Mouse (Mus musculus) testis, adult 2 months (tissue): ENCODE data around the gene Noc2l. TPM values are rescaled to one million over a fixed set of nuclear protein-coding genes. Genes with fewer than 3 reads are reported as not detected.
A peak's percentile ranks its signal among the peaks of the same experiment; 100 is the strongest.

ENCODE experiments used
- H3K27ac ChIP-seq: fragments of 200-500 bp; 2 replicates; pipeline ENCODE4 v1.5.1; 2012; ENCODE audit warnings: low read depth, low read length; ENCODE audit not compliant: control insufficient read depth, insufficient read depth
- H3K27me3 ChIP-seq: fragments of 200-500 bp; 2 replicates; pipeline ENCODE4 v1.6.1; 2012; ENCODE audit warnings: mild to moderate bottlenecking, low read length, moderate library complexity; ENCODE audit not compliant: control insufficient read depth, insufficient read depth
- H3K36me3 ChIP-seq: fragments of 200-500 bp; 2 replicates; pipeline ENCODE4 v1.6.1; 2012; ENCODE audit warnings: mild to moderate bottlenecking, low read length; ENCODE audit not compliant: control insufficient read depth, insufficient read depth
- H3K4me1 ChIP-seq: fragments of 200-500 bp; 2 replicates; pipeline ENCODE4 v1.6.1; 2012; ENCODE audit warnings: low read length; ENCODE audit not compliant: control insufficient read depth, insufficient read depth
- H3K4me3 ChIP-seq: fragments of 200-500 bp; 2 replicates; pipeline ENCODE4 v1.5.1; 2012; ENCODE audit warnings: low read depth, mild to moderate bottlenecking, low read length, moderate library complexity, mixed read lengths; ENCODE audit not compliant: control insufficient read depth
- CTCF ChIP-seq: fragments of 200-500 bp; IDR thresholded peaks from 2 replicates; pipeline ENCODE4 v1.5.1; 2012; ENCODE audit warnings: low read depth, mild to moderate bottlenecking, inconsistent platforms, low read length, moderate library complexity; ENCODE audit not compliant: control insufficient read depth, insufficient read depth, insufficient replicate concordance
- POLR2A ChIP-seq: fragments of 200-500 bp; IDR thresholded peaks from 2 replicates; pipeline ENCODE4 v1.6.1; 2012; ENCODE audit warnings: low read depth, mild to moderate bottlenecking, inconsistent platforms, low read length, moderate library complexity; ENCODE audit not compliant: control insufficient read depth
- polyA plus RNA-seq: library from polyadenylated mRNA; depleted of rRNA; stranded (reverse); fragments of >200 nt; gene quantifications from 2 replicates; pipeline ENCODE4 v1.2.3, GENCODE M21; 2012

Noc2l gene
- polyA plus RNA-seq, 1 experiment = 13.6 TPM

GRCm38 (mm10) chr4:156195927-156196870, 39.6 kb upstream of the Noc2l start:
- Histone ChIP-seq H3K27ac (no peak overlapping the region), H3K36me3 (no peaks in the 10 kb centered on the region), H3K27me3 (no peaks in the 10 kb centered on the region), H3K4me1 (peaks cover 6% of the 10 kb centered on the region), H3K4me3 (peak overlapping the region; percentile 55)
- TF ChIP-seq POLR2A = no peak
- TF ChIP-seq CTCF = no peak

- H3K4me3 ChIP-seq = peak within 1 kb of the TSS; percentile 84
- peak within 1 kb of the TSS; percentile 5; the same call in 1 of the 2 replicates for H3K27ac ChIP-seq
- no peaks in the 10 kb centered on the region for H3K27me3 ChIP-seq
- H3K4me1 ChIP-seq = peaks cover 6% of the 10 kb centered on the region
- no peaks in the 10 kb centered on the region for H3K36me3 ChIP-seq
- TF ChIP-seq POLR2A = 0 out of 2 replicates have a peak, but pooled peaks have one; percentile 17
- no peak for TF ChIP-seq CTCF
Observed at GRCm38 (mm10) chr4:156197131-156197828, 38.5 kb upstream of the Noc2l start, which contains the start of gene Agrn. Gene Agrn (minus strand): TSS chr4:156197488.

- H3K4me3 ChIP-seq = peak overlapping the region; percentile 60
- H3K36me3 ChIP-seq = no peaks in the 10 kb centered on the region
- peak overlapping the region; percentile 5; the same call in 1 of the 2 replicates for H3K27ac ChIP-seq
- H3K27me3 ChIP-seq = no peaks in the 10 kb centered on the region
- peaks cover 6% of the 10 kb centered on the region for H3K4me1 ChIP-seq
- TF ChIP-seq CTCF (no peak), POLR2A (no peak)
Observed at GRCm38 (mm10) chr4:156197829-156198205, 38.0 kb upstream of the Noc2l start.

- Histone ChIP-seq H3K4me3 (no peak within 1 kb of the TSS), H3K4me1 (peaks cover 7% of the 10 kb centered on the region), H3K27ac (no peak within 1 kb of the TSS; the same call in 1 of the 2 replicates), H3K36me3 (no peaks in the 10 kb centered on the region), H3K27me3 (no peaks in the 10 kb centered on the region)
- TF ChIP-seq CTCF = no peak
- TF ChIP-seq POLR2A = no peak
Observed at GRCm38 (mm10) chr4:156200623-156201475, 35.0 kb upstream of the Noc2l start, which contains the start of gene Isg15. Gene Isg15 (minus strand): TSS chr4:156200818.

- no peak for TF ChIP-seq POLR2A
- TF ChIP-seq CTCF = no peak
- Histone ChIP-seq H3K36me3 (no peaks in the 10 kb centered on the region), H3K4me3 (no peak overlapping the region), H3K27ac (no peak overlapping the region), H3K4me1 (peaks cover 7% of the 10 kb centered on the region), H3K27me3 (no peaks in the 10 kb centered on the region)
Observed at GRCm38 (mm10) chr4:156202462-156202893, 33.3 kb upstream of the Noc2l start.

- no peaks in the 10 kb centered on the region for H3K36me3 ChIP-seq
- H3K4me1 ChIP-seq = peaks cover 4% of the 10 kb centered on the region
- no peak within 1 kb of the TSS for H3K27ac ChIP-seq
- H3K27me3 ChIP-seq = no peaks in the 10 kb centered on the region
- TF ChIP-seq POLR2A = no peak
- TF ChIP-seq CTCF = no peak
- peak within 1 kb of the TSS; percentile 38 for H3K4me3 ChIP-seq
Observed at GRCm38 (mm10) chr4:156203001-156203412, 32.8 kb upstream of the Noc2l start, which contains the start of gene AW011738. Gene AW011738 (plus strand): TSS chr4:156203304.
